Mouse (Mus musculus): ENCODE results near the gene Taf10. TPM values are rescaled to one million over a fixed set of nuclear protein-coding genes. Genes with fewer than 3 reads are reported as not detected.

Gene Taf10
- polyA plus RNA-seq (2015; fragmentation: Nextera tagmentation; extraction: Ambion mirVana): 131 and 136 TPM in 2 replicates

GRCm38 (mm10) chr7:105743926-105744590 is at the start of gene Taf10:
Gene Taf10, minus strand, starts transcription at chr7:105744361.
- H3K4me1 ChIP-seq: peaks cover 20% of the 10 kb centered on the region
- H3K4me3 ChIP-seq: peak within 1 kb of the TSS; percentile 96
- peaks cover 47% of the 10 kb centered on the region for H3K36me3 ChIP-seq
- H3K9me3 ChIP-seq: no peaks in the 10 kb centered on the region
- no peaks in the 10 kb centered on the region for H3K27me3 ChIP-seq
- WGBS: under 1% methylated on average over 67 of the region's 67 CpGs
- peak; percentile 95 for ATAC-seq (ENCODE audit: borderline replicate concordance, extremely low read depth, low FRiP score, low TSS enrichment)
- peak within 1 kb of the TSS; percentile 87 for H3K9ac ChIP-seq
- peak within 1 kb of the TSS; percentile 87 for H3K4me2 ChIP-seq
- H3K27ac ChIP-seq: peak within 1 kb of the TSS; percentile 81

DNA sequence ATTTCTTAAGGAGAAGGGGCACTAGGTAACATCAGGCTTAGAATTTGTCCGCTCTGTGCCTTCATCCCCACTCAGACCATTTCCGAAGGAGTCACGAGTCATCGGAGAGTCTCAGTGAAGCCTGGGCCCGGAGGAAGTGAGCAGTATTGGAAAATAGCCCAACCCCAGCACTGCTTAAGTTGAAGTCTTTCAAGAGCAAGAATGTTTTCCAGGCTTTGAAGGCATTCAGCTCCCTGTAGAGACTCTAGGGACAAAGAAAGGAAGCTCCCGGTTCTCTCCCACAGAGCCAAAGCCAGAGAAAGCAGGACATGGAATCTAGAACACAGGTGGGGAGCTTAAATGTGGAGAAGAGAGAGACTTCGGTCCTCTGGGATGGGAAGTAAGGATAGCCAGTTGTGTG is 49.5 kb upstream of the Taf10 start:
- ATAC-seq (ENCODE audit: borderline replicate concordance, extremely low read depth, low FRiP score, low TSS enrichment): no peak
- Histone ChIP-seq H3K27me3 (no peaks in the 10 kb centered on the region), H3K4me3 (no peak overlapping the region), H3K36me3 (no peaks in the 10 kb centered on the region), H3K9me3 (no peaks in the 10 kb centered on the region), H3K4me2 (no peak overlapping the region), H3K9ac (no peak overlapping the region), H3K4me1 (no peaks in the 10 kb centered on the region), H3K27ac (no peak overlapping the region)
- 78% methylated on average over 7 of the region's 7 CpGs for WGBS

GRCm38 (mm10) chr7:105791147-105791546 is 47.0 kb upstream of the Taf10 start:
- no peak overlapping the region for H3K9ac ChIP-seq
- no peak overlapping the region for H3K27ac ChIP-seq
- no peaks in the 10 kb centered on the region for H3K27me3 ChIP-seq
- no peak for ATAC-seq (ENCODE audit: borderline replicate concordance, extremely low read depth, low FRiP score, low TSS enrichment)
- no peak overlapping the region for H3K4me2 ChIP-seq
- H3K4me1 ChIP-seq: peaks cover 11% of the 10 kb centered on the region
- no peak overlapping the region for H3K4me3 ChIP-seq
- H3K9me3 ChIP-seq: no peaks in the 10 kb centered on the region
- H3K36me3 ChIP-seq: no peaks in the 10 kb centered on the region
- 77% methylated on average over 1 of the region's 1 CpGs for WGBS

DNA sequence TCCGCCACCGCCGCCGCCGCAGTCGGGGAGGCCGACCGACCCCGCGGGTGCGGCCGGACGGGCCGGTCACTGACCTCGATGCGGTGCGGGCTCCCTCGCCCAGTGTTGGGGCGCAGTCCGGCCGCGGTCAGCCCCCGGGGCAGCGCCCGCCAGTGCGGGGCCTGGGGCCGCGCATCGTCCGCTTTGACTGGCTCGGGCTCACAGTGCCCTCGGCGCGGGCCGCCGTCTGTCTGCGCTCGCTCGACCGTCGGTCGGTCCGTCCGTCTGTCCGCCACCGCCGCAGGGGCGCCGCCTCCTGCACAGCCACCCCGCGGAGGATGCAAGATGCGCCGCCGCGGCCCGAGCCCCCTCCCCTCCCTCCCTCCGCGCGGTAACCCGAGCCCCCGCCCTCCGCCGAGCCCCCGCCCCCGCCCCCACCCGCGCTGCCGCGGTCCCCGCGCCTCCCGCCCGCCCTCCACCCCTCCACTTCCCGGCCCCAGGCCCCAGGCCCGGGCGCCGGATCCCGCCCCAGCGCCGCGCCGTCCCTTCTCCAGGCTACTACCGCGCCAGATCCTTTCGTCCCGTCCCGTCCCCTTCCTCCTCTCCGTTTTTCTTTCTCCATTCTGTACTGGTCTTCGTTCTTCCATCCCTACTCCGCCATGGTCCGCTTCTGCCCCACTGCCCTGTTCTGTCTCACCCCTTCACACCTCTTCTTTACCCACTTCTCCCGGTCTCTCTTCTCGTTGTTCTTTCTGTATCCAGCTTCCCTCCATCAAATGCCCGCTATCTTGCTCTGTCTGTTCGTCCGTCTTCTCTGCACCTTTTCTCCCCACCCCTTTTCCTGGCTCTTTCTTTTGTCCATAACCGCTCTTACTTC is 43.4 kb upstream of the Taf10 start, which contains the start of gene Dchs1:
TSS of gene Dchs1 (minus strand) at position 370 of the 856 bp plus-strand sequence.
- WGBS: under 1% methylated on average over 61 of the region's 97 CpGs

GRCm38 (mm10) chr7:105786506-105787284 is 42.5 kb upstream of the Taf10 start:
- H3K27ac ChIP-seq: peak overlapping the region; percentile 89
- ATAC-seq (ENCODE audit: borderline replicate concordance, extremely low read depth, low FRiP score, low TSS enrichment): peak; percentile 71

More for the DNA sequence above, 43.4 kb upstream of the Taf10 start, which contains the start of gene Dchs1:
- H3K4me3 ChIP-seq: peak within 1 kb of the TSS; percentile 94
- H3K27me3 ChIP-seq: no peaks in the 10 kb centered on the region
- H3K9ac ChIP-seq: peak within 1 kb of the TSS; percentile 86
- peak within 1 kb of the TSS; percentile 89 for H3K27ac ChIP-seq
- peaks cover 40% of the 10 kb centered on the region for H3K4me1 ChIP-seq
- peak; percentile 81 for ATAC-seq (ENCODE audit: borderline replicate concordance, extremely low read depth, low FRiP score, low TSS enrichment)
- no peaks in the 10 kb centered on the region for H3K36me3 ChIP-seq
- H3K4me2 ChIP-seq: peak within 1 kb of the TSS; percentile 69
- H3K9me3 ChIP-seq: no peaks in the 10 kb centered on the region

GRCm38 (mm10) chr7:105784556-105784955 is 40.4 kb upstream of the Taf10 start:
- Histone ChIP-seq H3K4me3 (no peak overlapping the region), H3K27ac (peak overlapping the region; percentile 15), H3K4me2 (peak overlapping the region; percentile 26; the same call in 1 of the 2 replicates), H3K4me1 (peaks cover 43% of the 10 kb centered on the region), H3K36me3 (peaks cover 4% of the 10 kb centered on the region; the same call in 1 of the 2 replicates), H3K9ac (no peak overlapping the region), H3K9me3 (no peaks in the 10 kb centered on the region), H3K27me3 (no peaks in the 10 kb centered on the region)
- WGBS: 28% methylated on average over 4 of the region's 4 CpGs
- ATAC-seq (ENCODE audit: borderline replicate concordance, extremely low read depth, low FRiP score, low TSS enrichment): no peak

More at GRCm38 (mm10) chr7:105786506-105787284, 42.5 kb upstream of the Taf10 start:
- 3% methylated on average over 20 of the region's 20 CpGs for WGBS
- Histone ChIP-seq H3K4me2 (peak overlapping the region; percentile 69), H3K4me1 (peaks cover 42% of the 10 kb centered on the region), H3K9ac (peak overlapping the region; percentile 86), H3K4me3 (peak overlapping the region; percentile 94), H3K27me3 (no peaks in the 10 kb centered on the region), H3K36me3 (peaks cover 2% of the 10 kb centered on the region; the same call in 1 of the 2 replicates), H3K9me3 (no peaks in the 10 kb centered on the region)

- no peak overlapping the region for H3K4me2 ChIP-seq
- whole genome bisulfite sequencing: 52% methylated on average over 4 of the region's 4 CpGs
- no peaks in the 10 kb centered on the region for H3K9me3 ChIP-seq
- no peaks in the 10 kb centered on the region for H3K27me3 ChIP-seq
- no peak overlapping the region for H3K9ac ChIP-seq
- H3K27ac ChIP-seq: no peak overlapping the region
- peaks cover 4% of the 10 kb centered on the region; the same call in 1 of the 2 replicates for H3K36me3 ChIP-seq
- no peak overlapping the region for H3K4me3 ChIP-seq
- ATAC-seq (ENCODE audit: borderline replicate concordance, extremely low read depth, low FRiP score, low TSS enrichment): no peak
- peaks cover 50% of the 10 kb centered on the region for H3K4me1 ChIP-seq
These were observed 39.7 kb upstream of the Taf10 start for GRCm38 (mm10) chr7:105783861-105784260.

GRCm38 (mm10) chr7:105778553-105779265 is 34.5 kb upstream of the Taf10 start:
- ATAC-seq (ENCODE audit: borderline replicate concordance, extremely low read depth, low FRiP score, low TSS enrichment): peak; percentile 91
- H3K4me1 ChIP-seq: peaks cover 56% of the 10 kb centered on the region

GRCm38 (mm10) chr7:105777797-105778552 is 33.8 kb upstream of the Taf10 start:
- WGBS: 27% methylated on average over 13 of the region's 13 CpGs
- Histone ChIP-seq H3K4me1 (peaks cover 60% of the 10 kb centered on the region), H3K36me3 (peaks cover 8% of the 10 kb centered on the region; the same call in 1 of the 2 replicates), H3K9ac (peak overlapping the region; percentile 23; the same call in 1 of the 2 replicates), H3K4me2 (peak overlapping the region; percentile 51), H3K27me3 (no peaks in the 10 kb centered on the region), H3K9me3 (no peaks in the 10 kb centered on the region), H3K27ac (peak overlapping the region; percentile 93), H3K4me3 (peak overlapping the region; percentile 19)
- ATAC-seq (ENCODE audit: borderline replicate concordance, extremely low read depth, low FRiP score, low TSS enrichment): peak; percentile 87

More at GRCm38 (mm10) chr7:105778553-105779265, 34.5 kb upstream of the Taf10 start:
- WGBS: 23% methylated on average over 4 of the region's 4 CpGs
- peak overlapping the region; percentile 23; the same call in 1 of the 2 replicates for H3K9ac ChIP-seq
- peaks cover 8% of the 10 kb centered on the region; the same call in 1 of the 2 replicates for H3K36me3 ChIP-seq
- H3K4me3 ChIP-seq: peak overlapping the region; percentile 19; the same call in 1 of the 2 replicates
- H3K4me2 ChIP-seq: peak overlapping the region; percentile 51
- H3K9me3 ChIP-seq: no peaks in the 10 kb centered on the region
- H3K27me3 ChIP-seq: no peaks in the 10 kb centered on the region
- peak overlapping the region; percentile 93 for H3K27ac ChIP-seq

- Histone ChIP-seq H3K27ac (peak overlapping the region; percentile 93), H3K4me1 (peaks cover 55% of the 10 kb centered on the region), H3K9me3 (no peaks in the 10 kb centered on the region), H3K4me3 (no peak overlapping the region), H3K36me3 (peaks cover 14% of the 10 kb centered on the region), H3K9ac (peak overlapping the region; percentile 10; the same call in 1 of the 2 replicates), H3K4me2 (peak overlapping the region; percentile 51; the same call in 1 of the 2 replicates), H3K27me3 (no peaks in the 10 kb centered on the region)
- 85% methylated on average over 1 of the region's 1 CpGs for WGBS
- ATAC-seq (ENCODE audit: borderline replicate concordance, extremely low read depth, low FRiP score, low TSS enrichment): no peak
These were observed 33.2 kb upstream of the Taf10 start for GRCm38 (mm10) chr7:105777316-105777715.

Measured in lung, embryonic 15.5 days (tissue).